Mouse (Mus musculus) WW6 (cell line): ENCODE measurements at regions not wholly inside any gene's neighbourhood (a gene's known extent, or its start where the extent isn't known, plus 50 kb on each side); places are given as distances from the start of the nearest gene placed in this dataset.

Experiments used
- DNase-seq: peaks from one replicate; pipeline ENCODE4 v3.0.0-alpha.2; 2013; ENCODE audit warnings: low read depth, low spot score

DNA sequence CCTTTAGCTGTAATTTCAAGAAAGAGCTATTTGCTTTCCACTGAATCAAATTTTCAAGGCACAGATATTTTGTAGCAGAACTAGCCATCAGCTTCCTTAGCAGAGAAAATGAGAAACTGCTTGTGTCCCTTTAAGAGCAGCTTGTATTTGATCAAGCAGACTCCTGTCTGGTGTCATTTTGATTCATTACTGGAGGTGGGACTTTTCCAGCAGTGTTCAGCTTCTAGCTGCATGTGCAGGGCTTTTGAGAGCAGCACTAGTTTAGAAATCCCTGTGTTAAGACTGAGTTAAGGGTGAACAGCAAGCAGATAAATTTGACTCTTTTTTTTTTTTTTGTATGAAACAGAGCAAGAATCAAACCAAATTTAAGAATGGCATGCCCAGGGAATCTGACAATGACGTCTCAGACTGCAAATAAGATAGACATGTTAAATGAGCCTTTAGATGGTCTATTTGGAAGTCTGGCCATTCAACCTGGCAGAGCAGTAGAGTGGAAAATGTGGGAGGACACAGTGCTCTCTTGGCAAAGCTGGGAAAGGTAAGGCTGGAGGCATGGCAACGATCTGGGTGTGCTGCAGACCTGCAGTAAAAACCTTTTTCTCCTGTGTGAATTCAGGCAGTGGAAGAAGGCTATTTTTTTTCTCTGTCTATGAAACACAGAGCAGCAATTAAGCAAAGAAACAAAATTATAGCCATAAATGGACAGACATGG lies 419.9 kb upstream of the Dmd start:
- DNase-seq = no peak

DNA sequence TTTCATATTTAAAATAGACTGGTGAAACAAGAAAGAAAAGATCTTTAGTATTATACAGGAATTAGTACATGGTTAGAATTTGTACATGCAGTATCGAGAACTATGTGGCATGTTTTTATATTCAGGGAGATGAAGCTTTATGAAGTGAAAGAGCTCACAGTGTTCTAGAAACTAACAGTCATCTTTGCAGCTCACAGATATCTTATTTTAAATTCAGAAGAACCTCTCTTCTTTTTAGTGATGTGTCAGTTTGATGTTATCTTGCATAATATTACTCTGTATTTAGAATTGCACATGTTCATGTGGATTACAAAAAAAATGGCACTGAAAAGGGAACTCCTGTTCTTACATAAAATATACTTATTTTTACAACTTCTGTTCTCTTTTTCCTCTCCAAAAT lies 377.1 kb upstream of the Dmd start:
- DNase-seq = no peak

DNA sequence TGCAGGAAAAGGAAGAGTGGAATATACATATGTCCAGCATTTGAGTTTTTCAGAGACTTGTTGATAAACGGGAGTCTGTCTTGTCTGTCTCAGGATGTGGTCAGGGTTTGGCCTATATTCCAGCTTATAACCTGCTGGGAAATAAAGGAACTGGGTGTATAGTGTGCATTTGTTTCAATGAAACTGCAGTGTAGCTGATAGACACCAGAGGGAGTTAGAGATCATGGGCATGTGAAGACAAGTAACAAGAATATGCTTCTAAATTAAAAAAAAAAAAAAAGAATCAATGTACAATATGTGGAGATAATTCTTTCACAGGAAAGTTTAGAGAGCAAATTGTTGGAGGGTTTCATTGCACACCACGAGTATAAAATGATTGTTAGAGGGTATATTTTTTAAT lies 335.3 kb upstream of the Dmd start:
- DNase-seq = peak; percentile 3

- no peak for DNase-seq
Measured at GRCm38 (mm10) chrX:82650359-82650758, 298.3 kb upstream of the Dmd start.
